Mouse (Mus musculus) macrophage (primary cell): Measurements from ENCODE around the gene Axin1. TPM values are rescaled to one million over a fixed set of nuclear protein-coding genes. Genes with fewer than 3 reads are reported as not detected.
A peak's percentile ranks its signal among the peaks of the same experiment; 100 is the strongest.
"Not testable (repeated sequence)": the region's sequence is repeated elsewhere in the genome, so short reads cannot be mapped to it uniquely, and the experiment has no call there.

ENCODE experiments used
- H3K27ac ChIP-seq: fragments of 350-480 bp; formaldehyde crosslinking; 2 replicates; pipeline ENCODE4 v1.9.0; 2021
- H3K36me3 ChIP-seq: fragments of 350-480 bp; formaldehyde crosslinking; 2 replicates; pipeline ENCODE4 v1.9.0; 2021; ENCODE audit errors: inconsistent target
- H3K4me3 ChIP-seq: fragments of 350-480 bp; formaldehyde crosslinking; 2 replicates; pipeline ENCODE4 v1.9.0; 2021; ENCODE audit errors: inconsistent target
- H3K79me2 ChIP-seq: fragments of 350-480 bp; formaldehyde crosslinking; 2 replicates; pipeline ENCODE4 v1.9.0; 2021; ENCODE audit errors: inconsistent target
- WGBS: methylation state at CpG from one replicate; pipeline ENCODE4 v1.1.7; 2026; ENCODE audit warnings: inconsistent platforms; ENCODE audit not compliant: missing documents; 5-methylcytosine and 5-hydroxymethylcytosine counted together
- polyA plus RNA-seq: library from polyadenylated mRNA; stranded (reverse); fragments of 250-400 nt; gene quantifications from 3 replicates; pipeline ENCODE4 v1.2.4, GENCODE M21; 2018; ENCODE audit warnings: inconsistent platforms

The Axin1 gene
- polyA plus RNA-seq, 1 experiment from 2014 or later: 76.5 TPM

- Histone ChIP-seq H3K27ac (no peak overlapping the region), H3K36me3 (peaks cover 40% of the 10 kb centered on the region), H3K4me3 (no peak overlapping the region), H3K79me2 (no peaks in the 10 kb centered on the region)
- WGBS: 95% methylated on average over 16 of the region's 18 CpGs
Measured at GRCm38 (mm10) chr17:26131856-26132853, 6.3 kb upstream of the Axin1 start.

- H3K36me3 ChIP-seq: no peaks in the 10 kb centered on the region
- no peak overlapping the region for H3K4me3 ChIP-seq
- peaks cover 33% of the 10 kb centered on the region for H3K79me2 ChIP-seq
- no peak overlapping the region for H3K27ac ChIP-seq
- 73% methylated on average over 11 of the region's 11 CpGs for WGBS
Measured at GRCm38 (mm10) chr17:26137106-26137750, 1.3 kb upstream of the Axin1 start.

GRCm38 (mm10) chr17:26137751-26138130 is 747 bp upstream of the Axin1 start:
- WGBS: 71% methylated on average over 2 of the region's 2 CpGs
- peak overlapping the region; percentile 31; the same call in 1 of the 2 replicates for H3K4me3 ChIP-seq

GRCm38 (mm10) chr17:26138901-26139381 is 453 bp downstream of the Axin1 start:
- Histone ChIP-seq H3K79me2 (peaks cover 50% of the 10 kb centered on the region), H3K36me3 (peaks cover 14% of the 10 kb centered on the region; the same call in 1 of the 2 replicates), H3K4me3 (peak overlapping the region; percentile 68), H3K27ac (no peak overlapping the region)
- under 1% methylated on average over 41 of the region's 58 CpGs for WGBS

More at GRCm38 (mm10) chr17:26137751-26138130, 747 bp upstream of the Axin1 start:
- Histone ChIP-seq H3K36me3 (peaks cover 3% of the 10 kb centered on the region; the same call in 1 of the 2 replicates), H3K79me2 (peaks cover 38% of the 10 kb centered on the region), H3K27ac (no peak overlapping the region)

DNA sequence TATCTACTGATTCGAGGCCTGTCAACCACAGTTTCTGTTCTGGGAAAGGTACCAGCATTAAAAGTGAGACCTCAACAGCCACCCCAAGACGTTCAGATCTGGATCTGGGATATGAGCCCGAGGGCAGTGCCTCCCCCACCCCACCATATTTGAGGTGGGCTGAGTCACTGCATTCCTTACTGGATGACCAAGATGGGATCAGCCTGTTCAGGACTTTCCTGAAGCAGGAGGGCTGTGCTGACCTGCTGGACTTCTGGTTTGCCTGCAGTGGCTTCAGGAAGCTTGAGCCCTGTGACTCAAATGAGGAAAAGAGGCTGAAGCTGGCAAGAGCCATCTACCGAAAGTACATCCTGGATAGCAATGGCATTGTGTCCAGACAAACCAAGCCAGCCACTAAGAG is 4.3 kb downstream of the Axin1 start:
- H3K36me3 ChIP-seq: peaks cover 21% of the 10 kb centered on the region; the same call in 1 of the 2 replicates
- no peak overlapping the region for H3K27ac ChIP-seq
- WGBS: 88% methylated on average over 2 of the region's 4 CpGs
- peaks cover 88% of the 10 kb centered on the region for H3K79me2 ChIP-seq
- no peak overlapping the region for H3K4me3 ChIP-seq

GRCm38 (mm10) chr17:26143386-26143785 is 4.9 kb downstream of the Axin1 start:
- Histone ChIP-seq H3K27ac (no peak overlapping the region), H3K4me3 (no peak overlapping the region), H3K36me3 (peaks cover 27% of the 10 kb centered on the region; the same call in 1 of the 2 replicates), H3K79me2 (peaks cover 94% of the 10 kb centered on the region)
- 93% methylated on average over 3 of the region's 5 CpGs for whole genome bisulfite sequencing

- Histone ChIP-seq H3K79me2 (peaks cover 100% of the 10 kb centered on the region), H3K4me3 (no peak overlapping the region), H3K36me3 (peaks cover 12% of the 10 kb centered on the region; the same call in 1 of the 2 replicates), H3K27ac (no peak overlapping the region)
- WGBS: 91% methylated on average over 2 of the region's 2 CpGs
Measured at GRCm38 (mm10) chr17:26149056-26149455, 10.6 kb downstream of the Axin1 start.

DNA sequence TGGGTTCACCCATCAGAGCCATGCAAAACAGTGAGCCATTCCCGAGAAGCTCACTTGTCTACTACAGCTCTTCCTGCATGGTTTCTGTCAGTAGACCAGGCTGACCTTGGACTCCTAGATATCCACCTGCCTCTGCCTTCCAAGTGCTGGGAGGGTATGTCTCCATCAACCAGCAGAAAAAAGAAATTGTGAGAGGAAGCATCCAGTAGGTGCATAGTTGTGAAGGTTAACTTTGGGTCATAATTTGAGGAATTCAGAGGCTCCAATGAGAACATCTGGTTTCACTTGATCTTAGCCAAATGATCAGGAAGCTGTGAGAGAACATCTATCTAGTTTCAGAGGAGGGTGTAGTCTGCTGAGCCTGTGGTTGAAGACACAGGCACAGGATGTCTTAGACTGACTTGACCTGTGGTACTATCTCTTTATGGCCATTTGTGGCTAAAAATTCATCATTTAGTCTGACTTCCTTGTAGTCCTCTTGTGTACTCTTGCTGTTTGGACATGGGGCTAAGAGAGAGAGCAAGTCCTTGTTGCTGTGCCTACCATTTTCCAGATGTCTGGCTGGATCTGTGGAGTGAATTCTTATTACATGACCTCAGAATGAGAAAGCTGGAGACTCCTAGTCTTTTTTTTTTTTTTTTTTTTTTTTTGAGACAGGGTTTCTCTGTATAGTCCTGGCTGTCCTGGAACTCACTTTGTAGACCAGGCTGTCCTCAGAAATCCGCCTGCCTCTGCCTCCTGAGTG is 13.6 kb downstream of the Axin1 start:
- 100% methylated on average over 2 of the region's 2 CpGs for WGBS
- Histone ChIP-seq H3K27ac (no peak overlapping the region), H3K4me3 (no peak overlapping the region), H3K36me3 (peaks cover 7% of the 10 kb centered on the region; the same call in 1 of the 2 replicates), H3K79me2 (peaks cover 100% of the 10 kb centered on the region)

DNA sequence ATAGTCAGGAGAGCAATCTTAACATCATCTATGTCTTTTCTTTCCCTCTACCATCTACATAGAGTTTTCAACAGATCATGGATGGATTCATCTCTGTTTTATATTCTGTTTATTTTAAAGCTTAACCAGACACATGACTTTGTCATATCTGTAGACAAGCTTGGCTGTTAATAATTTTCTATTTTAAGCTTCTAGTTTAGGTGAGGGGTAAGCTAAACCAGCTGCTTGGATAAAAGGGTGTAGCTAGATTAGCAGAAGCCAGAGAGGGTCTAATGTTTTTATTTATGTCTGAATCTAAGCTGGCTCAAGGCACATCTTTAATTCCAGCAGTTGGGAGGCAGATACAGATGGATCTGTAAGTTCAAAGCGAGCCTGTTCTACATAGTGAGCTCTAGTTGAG is 24.2 kb downstream of the Axin1 start:
- 86% methylated on average over 1 of the region's 1 CpGs for WGBS
- no peaks in the 10 kb centered on the region for H3K36me3 ChIP-seq

DNA sequence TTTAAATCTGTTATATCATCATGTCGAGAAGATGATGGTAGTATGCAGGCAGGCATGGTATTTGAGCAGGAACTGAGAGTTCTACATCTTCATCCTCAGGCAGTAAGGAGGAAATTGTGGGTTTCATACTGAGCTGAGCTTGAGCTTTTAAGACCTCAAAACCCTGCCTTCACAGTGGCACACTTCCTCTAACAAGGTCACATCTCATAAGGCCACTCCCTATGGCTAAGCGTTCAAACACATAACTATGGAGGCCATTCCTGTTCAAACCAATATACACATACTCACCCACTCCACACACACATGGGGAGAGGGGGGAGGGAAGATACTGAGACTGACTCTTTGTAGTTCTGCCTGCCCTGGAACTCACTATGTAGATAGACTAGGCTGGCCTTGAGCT is 29.6 kb downstream of the Axin1 start:
- 0% methylated on average over 2 of the region's 2 CpGs for WGBS
- Histone ChIP-seq H3K79me2 (peaks cover 83% of the 10 kb centered on the region), H3K4me3 (no peak overlapping the region), H3K36me3 (no peaks in the 10 kb centered on the region), H3K27ac (peak overlapping the region; percentile 93)

More for the DNA sequence above, 24.2 kb downstream of the Axin1 start:
- Histone ChIP-seq H3K79me2 (peaks cover 91% of the 10 kb centered on the region), H3K27ac (no peak overlapping the region), H3K4me3 (no peak overlapping the region)

GRCm38 (mm10) chr17:26175248-26175647 is 36.8 kb downstream of the Axin1 start:
- not testable (repeated sequence) for H3K4me3 ChIP-seq, H3K36me3 ChIP-seq, H3K27ac ChIP-seq
- 97% methylated on average over 2 of the region's 2 CpGs for WGBS
- H3K79me2 ChIP-seq: peaks cover 89% of the 10 kb centered on the region

GRCm38 (mm10) chr17:26178611-26179010 is 40.1 kb downstream of the Axin1 start:
- H3K79me2 ChIP-seq: peaks cover 69% of the 10 kb centered on the region; the same call in 1 of the 2 replicates
- H3K36me3 ChIP-seq: peaks cover 15% of the 10 kb centered on the region; the same call in 1 of the 2 replicates

DNA sequence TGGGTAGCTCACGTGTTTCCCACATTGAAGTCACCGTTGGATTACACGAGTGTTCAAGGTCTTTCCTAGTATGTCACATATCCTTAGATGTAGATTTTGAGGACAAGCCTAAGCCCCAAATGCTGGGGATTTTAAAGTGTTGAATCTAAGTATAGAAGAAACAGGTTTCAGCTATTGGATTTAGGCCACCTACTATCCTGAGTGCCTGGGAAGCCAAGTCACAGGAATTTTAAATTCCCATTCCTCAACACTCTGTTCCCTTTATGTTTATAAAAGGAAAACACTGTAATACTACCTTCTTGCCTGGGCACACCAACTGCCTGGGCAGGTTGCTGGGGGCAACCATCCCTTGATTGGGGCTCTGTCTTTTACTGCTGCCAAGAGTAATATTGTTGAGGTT is 42.7 kb downstream of the Axin1 start:
- Histone ChIP-seq H3K79me2 (peaks cover 44% of the 10 kb centered on the region; the same call in 1 of the 2 replicates), H3K27ac (no peak overlapping the region), H3K36me3 (peaks cover 34% of the 10 kb centered on the region; the same call in 1 of the 2 replicates), H3K4me3 (no peak overlapping the region)
- WGBS: 96% methylated on average over 3 of the region's 3 CpGs

More at GRCm38 (mm10) chr17:26178611-26179010, 40.1 kb downstream of the Axin1 start:
- H3K27ac ChIP-seq: no peak overlapping the region
- H3K4me3 ChIP-seq: no peak overlapping the region

DNA sequence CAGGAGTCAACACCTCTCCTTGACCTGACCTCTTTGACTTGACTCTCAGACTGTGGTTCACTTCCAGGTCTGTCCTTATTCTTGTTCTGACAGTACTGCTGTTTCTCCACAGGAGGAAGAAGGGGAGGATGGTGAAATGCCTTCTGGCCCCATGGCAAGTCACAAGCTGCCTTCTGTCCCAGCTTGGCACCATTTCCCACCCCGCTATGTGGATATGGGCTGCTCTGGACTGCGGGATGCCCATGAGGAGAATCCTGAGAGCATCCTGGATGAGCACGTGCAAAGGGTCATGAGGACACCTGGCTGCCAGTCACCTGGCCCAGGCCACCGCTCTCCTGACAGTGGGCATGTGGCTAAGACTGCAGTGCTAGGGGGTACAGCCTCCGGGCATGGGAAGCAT is 49.1 kb downstream of the Axin1 start:
- 95% methylated on average over 5 of the region's 5 CpGs for WGBS
- Histone ChIP-seq H3K27ac (no peak overlapping the region), H3K36me3 (peaks cover 86% of the 10 kb centered on the region), H3K4me3 (no peak overlapping the region), H3K79me2 (no peaks in the 10 kb centered on the region)
